Mouse (Mus musculus): Measurements from ENCODE around the gene Tex26.

GRCm38 (mm10) chr5:149490275-149490674 is 50.8 kb downstream of the Tex26 start:
- TF ChIP-seq CTCF (IDR thresholded peaks at IDR 0.05; ENCODE audit: low read depth) (no peak), EP300 (IDR thresholded peaks at IDR 0.05; ENCODE audit: low read depth) (no peak)
